Mouse (Mus musculus): ENCODE results near the gene Cacng4.

Cacng4 gene

GRCm38 (mm10) chr11:107794547-107795269, at the start of gene Cacng4:
Cacng4 (minus strand) TSS chr11:107794557.
- DNase-seq, result peak; percentile 25

GRCm38 (mm10) chr11:107833351-107834040, 39.1 kb upstream of the Cacng4 start:
- DNase-seq, result no peak

DNA sequence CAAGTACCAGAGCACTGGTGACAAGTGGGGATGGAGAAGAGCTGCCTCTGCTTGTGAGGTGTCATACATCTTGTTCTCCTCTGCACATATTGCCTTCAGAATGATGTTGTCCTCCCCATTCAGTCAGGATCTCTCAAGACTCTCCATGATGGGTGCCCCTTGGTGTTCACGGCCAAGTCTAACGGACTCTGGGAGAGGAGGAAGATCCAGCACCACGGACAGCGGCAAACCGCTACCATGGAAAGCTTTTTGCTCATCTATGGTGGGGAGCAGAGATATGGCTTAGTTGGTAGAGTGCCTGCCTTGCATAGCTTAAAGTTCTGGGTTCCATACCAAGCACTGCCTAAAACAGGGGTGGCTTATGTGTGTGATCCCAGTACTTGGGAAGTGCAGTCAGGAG, 22.8 kb upstream of the Cacng4 start:
- no peak for DNase-seq

- DNase-seq, result no peak
These were observed 18.7 kb upstream of the Cacng4 start for GRCm38 (mm10) chr11:107812941-107813648.

GRCm38 (mm10) chr11:107812429-107812828, 18.1 kb upstream of the Cacng4 start:
- DNase-seq, result no peak

DNA sequence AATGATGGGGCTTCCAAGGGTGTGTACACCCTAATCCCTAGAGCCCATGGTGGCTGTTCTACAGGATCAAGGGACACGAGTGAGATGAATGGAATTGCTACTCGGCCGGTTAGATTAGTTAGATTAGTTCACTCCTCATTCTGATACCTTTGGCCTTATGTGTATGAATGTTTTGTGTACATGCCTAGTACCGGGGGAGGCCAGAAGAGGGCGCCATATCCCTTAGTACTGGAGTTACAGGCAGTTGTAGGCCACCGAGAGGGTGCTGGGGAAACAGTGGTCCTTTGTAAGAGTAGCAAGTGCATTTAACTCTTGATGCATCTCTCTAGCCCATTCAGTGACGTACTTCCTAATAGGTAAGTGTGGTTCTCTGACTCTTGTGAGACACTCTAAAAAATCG, 14.2 kb upstream of the Cacng4 start:
- DNase-seq, result no peak

DNA sequence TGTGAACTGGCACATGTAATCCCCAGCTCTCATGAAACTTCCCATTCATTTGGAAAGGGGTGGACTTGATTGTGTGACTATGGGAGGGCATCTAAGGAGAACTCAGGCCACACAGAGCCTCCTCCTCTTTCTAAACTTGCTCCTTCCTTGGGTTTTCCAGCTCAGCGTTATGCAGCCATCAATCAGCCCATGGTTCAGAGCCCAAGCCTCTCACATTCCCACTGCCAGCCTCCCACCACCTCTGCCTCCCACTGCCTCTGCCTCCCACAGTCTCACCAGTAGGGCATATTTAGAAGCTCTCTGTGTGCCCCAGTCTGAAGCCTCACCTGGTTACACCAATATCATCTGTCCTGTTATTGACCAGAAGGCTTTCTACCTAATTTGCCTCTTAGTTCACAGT, 11.7 kb upstream of the Cacng4 start:
- no peak for DNase-seq

DNA sequence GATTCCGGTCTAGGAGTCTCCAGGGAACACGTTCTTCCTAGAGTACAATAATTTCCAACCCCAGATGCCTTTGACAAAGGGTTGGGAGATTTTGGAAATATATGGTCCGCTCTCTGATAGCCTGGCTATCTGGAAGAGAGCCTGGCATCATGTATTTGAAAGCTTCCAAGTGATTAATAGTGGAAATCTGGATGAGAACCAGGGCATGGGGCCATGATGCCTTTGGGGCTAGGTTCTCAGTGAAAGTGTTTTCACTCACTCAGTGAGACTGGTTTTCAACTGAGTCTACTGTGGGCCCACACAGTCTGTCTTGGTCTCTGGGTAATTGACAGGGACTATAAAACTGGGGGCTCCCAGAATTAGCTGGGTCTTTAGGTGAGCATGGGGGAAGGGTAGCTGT, 7.6 kb upstream of the Cacng4 start:
- no peak for DNase-seq

DNA sequence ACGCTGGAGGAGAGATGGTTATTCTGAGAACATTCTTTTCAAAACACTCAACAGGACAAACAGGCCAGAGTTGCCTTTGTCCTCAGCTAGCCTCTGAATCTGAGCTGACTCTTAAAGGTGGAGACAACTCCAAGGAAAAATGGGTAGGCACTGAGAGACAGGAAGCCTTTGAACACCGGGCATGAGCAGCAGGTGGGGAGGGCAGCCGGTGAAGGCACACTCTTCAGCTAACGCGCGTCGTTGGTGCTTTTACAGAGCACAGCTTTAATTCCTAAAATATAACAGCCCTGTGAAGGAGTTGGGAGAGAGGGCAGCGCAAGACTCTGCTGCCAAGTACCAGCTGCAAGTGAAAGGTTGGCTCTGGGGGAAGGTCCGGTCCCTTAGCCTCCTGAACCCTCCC, 5.0 kb upstream of the Cacng4 start:
- DNase-seq, result no peak

DNA sequence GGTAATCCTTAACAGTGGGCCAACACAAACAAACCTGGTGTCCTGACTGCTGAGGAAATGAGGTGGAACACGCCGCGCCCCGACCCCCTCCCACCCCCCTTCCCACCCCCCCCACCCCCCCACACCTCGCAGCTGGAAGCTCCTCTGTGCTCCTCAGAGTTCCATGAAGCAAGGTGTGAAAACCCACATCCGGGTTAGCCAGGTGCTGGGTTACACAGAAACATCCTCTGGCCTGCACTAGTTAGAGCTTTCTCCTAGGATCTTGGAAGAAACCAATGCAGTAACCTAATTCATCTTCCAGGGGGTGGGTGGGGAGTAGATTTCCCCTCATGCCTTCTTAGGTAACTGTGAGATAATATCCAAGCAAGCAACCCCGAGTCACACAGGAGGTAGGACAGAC, 2.0 kb upstream of the Cacng4 start:
- DNase-seq, result no peak

- DNase-seq, result no peak
These were observed 1.2 kb upstream of the Cacng4 start for GRCm38 (mm10) chr11:107795384-107796035.

DNA sequence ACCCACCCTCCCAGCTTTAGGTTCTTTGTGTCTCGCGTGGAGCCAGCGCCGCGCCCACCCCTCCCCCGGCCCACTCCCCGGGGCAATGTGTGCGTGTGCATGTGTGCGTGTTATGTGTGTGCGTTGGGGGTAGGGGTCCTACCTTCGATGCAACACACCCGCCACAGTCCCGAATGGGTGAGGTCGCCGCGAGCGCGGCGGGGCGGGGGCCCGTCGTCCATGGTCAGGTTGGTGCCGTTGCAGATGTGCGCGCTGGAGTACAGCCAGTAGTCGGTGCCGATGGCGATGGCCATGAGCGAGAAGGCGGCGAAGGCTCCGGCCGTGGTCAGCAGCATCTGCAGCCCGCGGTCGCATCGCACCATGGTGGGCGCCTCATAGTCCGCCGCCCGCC, 259 bp downstream of the Cacng4 start:
- no peak for DNase-seq

- DNase-seq, result no peak
These were observed 906 bp downstream of the Cacng4 start for GRCm38 (mm10) chr11:107793200-107794102.

DNA sequence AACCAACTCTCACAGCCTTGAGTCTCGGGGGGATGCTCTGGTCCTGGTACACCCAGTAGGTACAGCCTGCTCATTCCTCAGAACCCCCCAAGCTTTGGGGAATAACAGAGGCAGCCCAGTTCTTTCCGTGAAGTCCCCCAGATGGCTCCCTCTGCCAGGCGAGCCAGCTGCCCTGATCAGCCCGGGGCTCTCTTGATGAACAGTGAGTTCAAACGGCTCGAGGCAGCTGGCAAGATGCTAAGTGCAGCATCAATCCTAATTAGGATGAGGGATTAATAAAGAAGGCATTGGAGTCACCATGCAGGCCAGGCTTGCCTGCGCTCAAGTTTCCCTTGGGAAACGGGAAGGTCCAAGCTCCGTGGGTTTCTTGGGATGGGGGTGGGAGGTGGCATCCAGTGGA, 2.2 kb downstream of the Cacng4 start:
- no peak for DNase-seq

DNA sequence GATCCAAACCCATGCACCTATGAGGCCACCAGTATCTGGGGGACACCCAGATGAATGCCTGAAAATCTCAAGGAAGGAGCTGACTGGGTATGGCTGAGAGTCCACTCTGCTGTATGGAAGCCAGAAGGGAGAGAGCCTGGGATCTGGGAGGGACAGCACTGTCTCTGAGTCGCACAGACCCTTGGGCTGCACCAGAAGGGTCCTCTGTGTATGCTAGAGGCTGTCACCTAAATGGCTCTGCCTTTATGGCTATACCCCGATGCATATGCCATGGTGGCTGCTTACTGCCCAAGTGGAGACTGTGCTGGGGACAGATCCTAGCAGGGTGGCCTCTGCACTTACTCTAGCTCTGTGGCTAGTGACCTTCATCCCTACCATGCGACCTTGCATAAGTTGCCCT, 8.6 kb downstream of the Cacng4 start:
- DNase-seq, result no peak

GRCm38 (mm10) chr11:107785288-107785687, 9.1 kb downstream of the Cacng4 start:
- DNase-seq, result no peak

DNA sequence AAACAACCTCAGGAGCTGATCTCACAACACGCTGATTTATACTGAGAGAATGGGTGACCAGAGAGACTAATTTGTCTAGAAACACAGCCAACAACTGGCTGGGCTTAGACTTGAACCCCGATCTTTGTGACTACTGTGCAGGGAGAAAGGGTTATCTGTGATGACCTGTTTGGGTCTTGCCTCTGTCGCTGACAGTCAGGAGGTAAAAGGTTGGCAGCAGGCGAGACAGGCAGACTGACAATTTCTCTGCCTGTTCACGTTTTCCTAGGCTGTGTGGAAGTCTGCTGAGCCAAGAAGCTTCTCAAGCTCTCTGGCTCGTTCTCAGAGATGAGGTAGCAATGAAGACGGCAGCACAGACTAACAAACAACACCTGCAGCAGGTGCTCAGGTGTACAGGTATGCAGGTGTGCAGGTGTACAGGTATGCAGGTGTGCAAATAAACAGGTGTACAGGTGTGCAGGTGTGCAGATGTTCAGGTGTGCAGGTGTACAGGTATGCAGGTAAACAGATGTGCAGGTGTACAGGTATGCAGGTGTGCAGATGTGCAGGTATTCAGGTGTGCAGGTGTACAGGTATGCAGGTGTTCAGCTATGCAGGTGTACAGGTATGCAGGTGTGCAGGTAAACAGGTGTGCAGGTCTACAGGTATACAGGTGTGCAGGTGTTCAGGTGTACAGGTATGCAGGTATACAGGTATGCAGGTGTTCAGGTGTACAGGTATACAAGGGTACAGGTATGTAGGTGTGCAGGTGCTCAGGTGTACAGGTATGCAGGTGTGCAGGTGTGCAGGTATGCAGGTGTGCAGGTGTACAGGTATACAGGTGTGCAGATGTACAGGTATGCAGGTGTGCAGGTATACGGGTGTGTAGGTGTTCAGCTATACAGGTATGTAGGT, 10.2 kb downstream of the Cacng4 start:
- DNase-seq, result no peak

- peak; percentile 22 for DNase-seq
These were observed 11.8 kb downstream of the Cacng4 start for GRCm38 (mm10) chr11:107782591-107782990.

- no peak for DNase-seq
These were observed 15.5 kb downstream of the Cacng4 start for GRCm38 (mm10) chr11:107778859-107779258.

DNA sequence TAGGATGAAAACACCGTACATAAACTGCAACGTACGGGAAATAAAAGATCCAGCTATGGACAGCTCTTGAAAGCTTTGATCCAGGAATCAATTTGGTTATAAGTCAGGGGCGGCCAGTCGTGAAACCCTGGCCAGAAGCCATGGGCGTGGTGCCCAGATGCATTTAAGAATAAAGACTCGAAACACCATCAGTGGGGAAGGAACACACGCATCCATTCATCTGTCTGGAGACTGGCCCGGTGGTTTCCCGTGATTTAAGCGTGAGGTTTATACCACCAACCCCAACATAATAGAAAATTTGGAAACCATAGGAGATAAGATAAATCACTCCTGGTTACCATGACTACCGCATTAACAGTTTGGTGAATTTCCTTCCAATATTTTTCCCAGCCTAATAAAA, 16.9 kb downstream of the Cacng4 start:
- DNase-seq, result no peak

DNA sequence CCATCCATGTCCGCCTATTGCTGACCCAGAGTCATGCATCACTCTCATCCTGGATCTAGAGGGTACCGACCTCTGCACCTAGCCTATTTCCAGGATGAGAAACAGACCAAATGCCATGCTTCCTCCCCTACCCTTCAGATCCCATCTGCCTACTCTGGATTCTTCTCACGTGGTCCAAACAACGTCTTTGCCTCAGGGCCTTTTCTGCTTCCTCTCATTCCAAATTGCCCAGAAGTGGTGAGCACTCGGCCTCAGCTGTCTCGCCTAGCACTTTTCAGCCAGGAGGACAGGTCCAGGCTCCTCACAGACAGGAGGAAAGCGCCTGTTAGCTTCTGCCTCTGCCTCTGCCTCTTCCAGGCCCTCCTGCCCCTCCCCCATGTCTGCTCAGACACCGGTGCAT, 21.0 kb downstream of the Cacng4 start:
- DNase-seq, result no peak

Measured in lung, postnatal 10 days (tissue).